Mouse (Mus musculus): ENCODE data around the gene Cyp4a32. TPM values are rescaled to one million over a fixed set of nuclear protein-coding genes. Genes with fewer than 3 reads are reported as not detected.
"Not testable (repeated sequence)": the region's sequence is repeated elsewhere in the genome, so short reads cannot be mapped to it uniquely, and the experiment has no call there.

The Cyp4a32 gene
- not detected in 2 replicates for polyA plus RNA-seq (2012)

- not testable (repeated sequence) for H3K36me3 ChIP-seq (ENCODE audit: control insufficient read depth); H3K4me1 ChIP-seq (ENCODE audit: control insufficient read depth); H3K27me3 ChIP-seq (ENCODE audit: control insufficient read depth); H3K9me3 ChIP-seq (ENCODE audit: control insufficient read depth, low read length); H3K4me3 ChIP-seq (replicated peaks)
Measured at GRCm38 (mm10) chr4:115600611-115601010, at the start of gene Cyp4a32. Gene Cyp4a32, plus strand, starts transcription at chr4:115600969.

- no peak overlapping the region for H3K4me3 ChIP-seq (replicated peaks)
- H3K36me3 ChIP-seq (ENCODE audit: control insufficient read depth): no peaks in the 10 kb centered on the region
Measured at GRCm38 (mm10) chr4:115552726-115553125, 48.0 kb upstream of the Cyp4a32 start.

GRCm38 (mm10) chr4:115555513-115555912, 45.3 kb upstream of the Cyp4a32 start:
- TF ChIP-seq TAL1 (IDR thresholded peaks at IDR 0.05; ENCODE audit: low read length) (no peak), GATA1 (IDR thresholded peaks at IDR 0.05; ENCODE audit: low read length) (no peak)
- no peaks in the 10 kb centered on the region for H3K27me3 ChIP-seq (ENCODE audit: control insufficient read depth)
- no peaks in the 10 kb centered on the region for H3K36me3 ChIP-seq (ENCODE audit: control insufficient read depth)
- no peak overlapping the region for H3K4me3 ChIP-seq (replicated peaks)
- no peaks in the 10 kb centered on the region for H3K9me3 ChIP-seq (ENCODE audit: control insufficient read depth, low read length)
- H3K4me1 ChIP-seq (ENCODE audit: control insufficient read depth): no peaks in the 10 kb centered on the region

More at GRCm38 (mm10) chr4:115552726-115553125, 48.0 kb upstream of the Cyp4a32 start:
- no peaks in the 10 kb centered on the region for H3K27me3 ChIP-seq (ENCODE audit: control insufficient read depth)
- no peaks in the 10 kb centered on the region for H3K4me1 ChIP-seq (ENCODE audit: control insufficient read depth)
- no peaks in the 10 kb centered on the region; the same call in 1 of the 2 replicates for H3K9me3 ChIP-seq (ENCODE audit: control insufficient read depth, low read length)
- TF ChIP-seq GATA1 (IDR thresholded peaks at IDR 0.05; ENCODE audit: low read length) (no peak), TAL1 (IDR thresholded peaks at IDR 0.05; ENCODE audit: low read length) (no peak)

GRCm38 (mm10) chr4:115557861-115558561, 42.8 kb upstream of the Cyp4a32 start:
- TF ChIP-seq GATA1 (IDR thresholded peaks at IDR 0.05; ENCODE audit: low read length): no peak
- no peak for TF ChIP-seq TAL1 (IDR thresholded peaks at IDR 0.05; ENCODE audit: low read length)
- H3K4me1 ChIP-seq (ENCODE audit: control insufficient read depth): no peaks in the 10 kb centered on the region
- H3K4me3 ChIP-seq (replicated peaks): no peak overlapping the region
- no peaks in the 10 kb centered on the region for H3K9me3 ChIP-seq (ENCODE audit: control insufficient read depth, low read length)
- H3K27me3 ChIP-seq (ENCODE audit: control insufficient read depth): no peaks in the 10 kb centered on the region
- no peaks in the 10 kb centered on the region for H3K36me3 ChIP-seq (ENCODE audit: control insufficient read depth)

- not testable (repeated sequence) for H3K36me3 ChIP-seq (ENCODE audit: control insufficient read depth); H3K27me3 ChIP-seq (ENCODE audit: control insufficient read depth); H3K9me3 ChIP-seq (ENCODE audit: control insufficient read depth, low read length); H3K4me3 ChIP-seq (replicated peaks); H3K4me1 ChIP-seq (ENCODE audit: control insufficient read depth)
Measured at GRCm38 (mm10) chr4:115561236-115561635, 39.5 kb upstream of the Cyp4a32 start.

GRCm38 (mm10) chr4:115563401-115563800, 37.4 kb upstream of the Cyp4a32 start, which contains the start of gene Cyp4a31:
Gene Cyp4a31, plus strand, starts transcription at chr4:115563649.
- H3K4me1 ChIP-seq (ENCODE audit: control insufficient read depth): no peaks in the 10 kb centered on the region
- no peak within 1 kb of the TSS for H3K4me3 ChIP-seq (replicated peaks)
- H3K27me3 ChIP-seq (ENCODE audit: control insufficient read depth): no peaks in the 10 kb centered on the region
- no peaks in the 10 kb centered on the region for H3K36me3 ChIP-seq (ENCODE audit: control insufficient read depth)
- TF ChIP-seq GATA1 (IDR thresholded peaks at IDR 0.05; ENCODE audit: low read length) (no peak), TAL1 (IDR thresholded peaks at IDR 0.05; ENCODE audit: low read length) (no peak)
- no peaks in the 10 kb centered on the region for H3K9me3 ChIP-seq (ENCODE audit: control insufficient read depth, low read length)

GRCm38 (mm10) chr4:115564469-115565225, 36.1 kb upstream of the Cyp4a32 start:
- not testable (repeated sequence) for H3K4me1 ChIP-seq (ENCODE audit: control insufficient read depth); H3K36me3 ChIP-seq (ENCODE audit: control insufficient read depth); H3K27me3 ChIP-seq (ENCODE audit: control insufficient read depth); H3K4me3 ChIP-seq (replicated peaks); H3K9me3 ChIP-seq (ENCODE audit: control insufficient read depth, low read length)

- Histone ChIP-seq H3K9me3 (ENCODE audit: control insufficient read depth, low read length) (no peaks in the 10 kb centered on the region), H3K27me3 (ENCODE audit: control insufficient read depth) (no peaks in the 10 kb centered on the region), H3K4me3 (replicated peaks) (no peak overlapping the region), H3K4me1 (ENCODE audit: control insufficient read depth) (no peaks in the 10 kb centered on the region), H3K36me3 (ENCODE audit: control insufficient read depth) (no peaks in the 10 kb centered on the region)
- TF ChIP-seq TAL1 (IDR thresholded peaks at IDR 0.05; ENCODE audit: low read length) (no peak), GATA1 (IDR thresholded peaks at IDR 0.05; ENCODE audit: low read length) (no peak)
Measured at GRCm38 (mm10) chr4:115575255-115575654, 25.5 kb upstream of the Cyp4a32 start.

GRCm38 (mm10) chr4:115575776-115576175, 25.0 kb upstream of the Cyp4a32 start:
- H3K4me1 ChIP-seq (ENCODE audit: control insufficient read depth): no peaks in the 10 kb centered on the region; the same call in 1 of the 2 replicates
- H3K4me3 ChIP-seq (replicated peaks): no peak overlapping the region
- no peaks in the 10 kb centered on the region for H3K27me3 ChIP-seq (ENCODE audit: control insufficient read depth)
- no peaks in the 10 kb centered on the region; the same call in 1 of the 2 replicates for H3K36me3 ChIP-seq (ENCODE audit: control insufficient read depth)
- no peaks in the 10 kb centered on the region for H3K9me3 ChIP-seq (ENCODE audit: control insufficient read depth, low read length)
- no peak for TF ChIP-seq GATA1 (IDR thresholded peaks at IDR 0.05; ENCODE audit: low read length)
- TF ChIP-seq TAL1 (IDR thresholded peaks at IDR 0.05; ENCODE audit: low read length): no peak
